Mouse (Mus musculus): Measurements from ENCODE around the gene Hoxa9. TPM values are rescaled to one million over a fixed set of nuclear protein-coding genes. Genes with fewer than 3 reads are reported as not detected.

Hoxa9 gene
- polyA plus RNA-seq, 1 experiment, result not detected

DNA sequence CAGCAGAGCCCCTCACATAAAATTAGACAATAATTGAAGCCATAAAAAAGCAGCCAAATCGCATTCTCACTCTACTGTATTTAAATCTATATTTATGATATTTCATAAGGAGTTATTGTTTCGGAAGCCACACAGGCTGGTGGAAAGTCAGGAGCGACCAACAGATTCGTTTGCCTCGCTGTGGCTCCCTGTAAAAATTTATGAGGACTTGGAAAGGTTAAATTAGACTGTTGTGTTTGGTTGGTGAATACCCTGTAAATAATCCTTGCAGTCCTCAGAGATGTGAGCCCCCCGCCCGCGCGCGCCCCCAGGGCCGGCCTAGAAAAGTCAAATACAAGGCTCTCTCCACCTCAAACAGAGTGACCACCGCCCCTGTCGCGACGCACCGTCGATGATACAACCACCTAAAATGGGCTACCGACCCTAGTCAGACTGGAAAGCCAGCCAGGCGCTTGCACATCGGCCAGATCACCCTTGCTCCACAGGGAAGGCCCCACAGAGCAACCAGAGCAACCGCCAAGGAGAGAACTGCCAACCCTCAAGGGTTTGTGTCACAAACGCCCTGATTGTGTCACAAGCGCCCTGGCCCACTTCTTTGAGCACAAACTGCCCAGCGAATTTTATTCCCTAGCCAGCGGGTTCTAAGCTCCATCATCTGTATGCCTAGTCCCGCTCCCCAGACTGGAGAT is 4.2 kb downstream of the Hoxa9 start:
- 8% methylated on average over 26 of the region's 26 CpGs for WGBS
- H3K4me3 ChIP-seq (replicated peaks; ENCODE audit: extremely low read depth, low read depth, low read length), result no peak overlapping the region
- no peaks in the 10 kb centered on the region; the same call in 1 of the 2 replicates for H3K4me1 ChIP-seq (ENCODE audit: control insufficient read depth, insufficient read depth, low read length)
- DNase-seq, result no peak
- TF ChIP-seq CTCF (IDR thresholded peaks at IDR 0.05; ENCODE audit: insufficient read depth, low read length), result no peak
- no peak for TF ChIP-seq POLR2A (IDR thresholded peaks at IDR 0.05; ENCODE audit: borderline replicate concordance, extremely low read depth, low read depth, low read length)

DNA sequence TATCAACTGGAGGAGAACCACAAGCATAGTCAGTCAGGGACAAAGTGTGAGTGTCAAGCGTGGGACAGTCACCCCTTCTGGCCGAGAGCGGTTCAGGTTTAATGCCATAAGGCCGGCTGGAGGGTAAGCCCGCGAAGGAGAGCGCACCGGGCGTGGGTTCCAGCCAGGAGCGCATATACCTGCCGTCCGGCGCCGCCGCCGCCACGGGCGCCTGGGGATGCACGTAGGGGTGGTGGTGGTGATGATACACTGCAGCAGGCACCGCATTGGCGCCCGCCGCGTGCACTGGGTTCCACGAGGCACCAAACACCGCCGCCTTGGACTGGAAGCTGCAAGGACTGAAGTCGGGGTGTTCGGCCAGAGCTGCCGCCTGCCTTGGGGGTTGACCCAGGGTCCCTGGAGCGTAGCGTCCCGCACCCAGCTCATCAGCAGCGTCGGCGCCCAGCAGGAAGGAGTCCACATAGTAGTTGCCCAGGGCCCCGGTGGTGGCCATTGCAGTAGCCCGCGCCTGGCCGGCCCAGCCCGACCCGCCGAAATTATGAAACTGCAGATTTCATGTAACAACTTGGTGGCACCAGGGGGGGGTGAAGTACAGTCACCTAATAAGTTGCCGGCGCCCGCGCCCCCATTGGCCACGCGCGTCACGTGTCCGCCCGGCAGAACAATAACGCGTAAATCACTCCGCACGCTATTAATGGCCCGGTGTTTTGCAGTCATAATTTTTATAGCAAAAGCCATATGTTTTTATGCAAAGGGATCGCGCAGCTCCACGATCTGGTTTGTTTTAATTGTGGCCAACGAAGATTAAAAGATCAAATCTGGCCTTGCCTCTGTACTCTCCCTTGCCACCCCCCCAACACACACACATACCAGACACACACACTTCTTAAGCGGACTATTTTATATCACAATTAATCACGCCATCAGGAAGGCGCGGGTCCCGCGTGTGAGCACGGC is 5.0 kb downstream of the Hoxa9 start:
- no peak for TF ChIP-seq POLR2A (IDR thresholded peaks at IDR 0.05; ENCODE audit: borderline replicate concordance, extremely low read depth, low read depth, low read length)
- no peak for TF ChIP-seq CTCF (IDR thresholded peaks at IDR 0.05; ENCODE audit: insufficient read depth, low read length)
- DNase-seq, result no peak
- WGBS, result 4% methylated on average over 69 of the region's 69 CpGs
- H3K4me1 ChIP-seq (ENCODE audit: control insufficient read depth, insufficient read depth, low read length), result peaks cover 3% of the 10 kb centered on the region; the same call in 1 of the 2 replicates
- no peak overlapping the region for H3K4me3 ChIP-seq (replicated peaks; ENCODE audit: extremely low read depth, low read depth, low read length)

DNA sequence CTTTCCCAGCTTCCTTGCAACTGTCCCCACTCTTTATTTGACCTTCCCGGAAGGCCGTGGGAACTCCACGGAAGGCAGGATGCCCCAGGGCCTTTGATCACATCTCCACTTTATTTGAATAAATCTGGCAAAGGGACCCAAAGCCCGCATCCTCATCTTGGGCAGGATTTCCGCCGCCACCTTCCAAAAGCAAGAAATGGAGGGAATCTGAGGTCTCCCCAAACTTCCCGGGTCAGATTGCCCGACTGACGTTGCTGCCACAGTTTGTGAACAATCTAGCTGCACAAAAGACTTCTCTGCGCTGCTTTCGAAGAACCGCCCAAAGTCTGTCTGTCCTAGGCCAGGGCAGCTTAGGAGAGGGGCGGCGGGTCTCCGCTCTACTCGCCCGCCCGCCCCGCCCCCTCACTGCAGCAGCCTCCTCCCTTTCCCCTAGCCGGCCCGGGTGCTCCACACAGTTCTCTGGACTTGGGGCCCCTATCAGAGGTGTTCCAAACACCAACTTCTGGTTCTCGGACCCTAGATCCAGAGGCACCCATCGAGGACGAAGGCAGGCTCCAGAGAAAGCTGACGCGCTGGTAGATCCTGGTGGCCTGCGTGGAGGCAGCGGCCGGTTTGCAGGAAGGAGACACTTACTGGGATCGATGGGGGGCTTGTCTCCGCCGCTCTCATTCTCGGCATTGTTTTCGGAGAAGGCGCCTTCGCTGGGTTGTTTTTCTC is 5.8 kb downstream of the Hoxa9 start:
- TF ChIP-seq CTCF (IDR thresholded peaks at IDR 0.05; ENCODE audit: insufficient read depth, low read length) (no peak), POLR2A (IDR thresholded peaks at IDR 0.05; ENCODE audit: borderline replicate concordance, extremely low read depth, low read depth, low read length) (no peak)
- no peak for DNase-seq
- Histone ChIP-seq H3K4me1 (ENCODE audit: control insufficient read depth, insufficient read depth, low read length) (peaks cover 3% of the 10 kb centered on the region; the same call in 1 of the 2 replicates), H3K4me3 (replicated peaks; ENCODE audit: extremely low read depth, low read depth, low read length) (no peak overlapping the region)
- WGBS, result 6% methylated on average over 36 of the region's 36 CpGs

DNA sequence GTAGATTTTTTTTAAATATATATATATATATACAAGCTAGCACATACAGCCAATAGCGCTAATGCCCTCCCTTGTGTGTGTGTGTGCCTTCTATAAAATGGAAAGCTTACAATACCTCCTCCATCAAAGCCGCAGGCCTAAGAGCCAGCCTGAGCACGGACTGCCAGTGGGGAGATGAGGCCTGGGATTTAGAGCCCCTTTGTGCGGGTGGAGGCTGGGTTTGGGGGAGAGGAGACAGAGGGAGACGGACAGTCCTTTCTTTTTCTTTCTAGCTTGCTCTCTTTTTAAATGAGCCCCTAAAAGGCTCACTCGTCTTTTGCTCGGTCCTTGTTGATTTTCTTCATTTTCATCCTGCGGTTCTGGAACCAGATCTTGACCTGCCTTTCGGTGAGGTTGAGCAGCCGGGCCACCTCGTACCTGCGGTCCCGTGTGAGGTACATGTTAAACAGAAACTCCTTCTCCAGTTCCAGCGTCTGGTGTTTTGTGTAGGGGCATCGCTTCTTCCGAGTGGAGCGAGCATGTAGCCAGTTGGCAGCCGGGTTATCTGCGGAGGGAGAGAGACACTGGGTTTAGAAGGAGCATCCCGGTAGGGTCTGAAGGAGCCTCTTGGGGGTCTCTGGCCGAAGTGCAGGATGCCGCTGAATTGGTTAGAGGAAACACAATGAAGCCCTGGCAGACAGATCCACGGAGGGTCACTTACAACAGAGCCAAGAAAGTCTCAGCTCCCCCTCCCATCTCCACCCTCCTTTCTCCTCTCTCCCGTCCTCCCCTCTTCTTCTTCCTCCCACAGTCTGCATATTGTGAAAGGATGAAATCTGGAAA is 6.7 kb downstream of the Hoxa9 start:
- H3K4me1 ChIP-seq (ENCODE audit: control insufficient read depth, insufficient read depth, low read length), result peaks cover 3% of the 10 kb centered on the region; the same call in 1 of the 2 replicates
- DNase-seq, result no peak
- WGBS, result 29% methylated on average over 24 of the region's 24 CpGs
- no peak overlapping the region for H3K4me3 ChIP-seq (replicated peaks; ENCODE audit: extremely low read depth, low read depth, low read length)
- no peak for TF ChIP-seq CTCF (IDR thresholded peaks at IDR 0.05; ENCODE audit: insufficient read depth, low read length)

DNA sequence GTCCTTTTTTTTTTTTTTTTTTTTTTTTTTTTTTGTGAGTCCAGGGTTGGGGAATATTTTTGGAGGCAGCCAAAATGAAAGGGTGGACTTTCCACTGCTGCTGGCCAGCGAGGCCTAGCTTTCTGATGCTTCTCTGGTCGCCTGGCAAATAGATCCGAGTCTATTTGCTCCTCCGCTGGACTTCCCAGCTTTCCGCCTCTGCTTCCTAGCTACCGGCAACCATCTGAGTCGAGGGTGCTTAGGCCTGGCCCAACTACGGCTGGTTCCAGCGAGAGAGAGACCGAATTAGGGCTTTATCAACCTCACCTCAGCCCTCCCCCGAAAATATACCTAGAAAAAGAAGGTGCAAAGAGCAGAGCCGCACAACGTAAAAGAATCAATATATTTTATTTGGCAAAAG is 8.2 kb downstream of the Hoxa9 start:
- TF ChIP-seq POLR2A (IDR thresholded peaks at IDR 0.05; ENCODE audit: borderline replicate concordance, extremely low read depth, low read depth, low read length) (no peak), CTCF (IDR thresholded peaks at IDR 0.05; ENCODE audit: insufficient read depth, low read length) (no peak)
- Histone ChIP-seq H3K4me3 (replicated peaks; ENCODE audit: extremely low read depth, low read depth, low read length) (no peak overlapping the region), H3K4me1 (ENCODE audit: control insufficient read depth, insufficient read depth, low read length) (peaks cover 3% of the 10 kb centered on the region; the same call in 1 of the 2 replicates)
- no peak for DNase-seq
- WGBS, result 65% methylated on average over 13 of the region's 13 CpGs

DNA sequence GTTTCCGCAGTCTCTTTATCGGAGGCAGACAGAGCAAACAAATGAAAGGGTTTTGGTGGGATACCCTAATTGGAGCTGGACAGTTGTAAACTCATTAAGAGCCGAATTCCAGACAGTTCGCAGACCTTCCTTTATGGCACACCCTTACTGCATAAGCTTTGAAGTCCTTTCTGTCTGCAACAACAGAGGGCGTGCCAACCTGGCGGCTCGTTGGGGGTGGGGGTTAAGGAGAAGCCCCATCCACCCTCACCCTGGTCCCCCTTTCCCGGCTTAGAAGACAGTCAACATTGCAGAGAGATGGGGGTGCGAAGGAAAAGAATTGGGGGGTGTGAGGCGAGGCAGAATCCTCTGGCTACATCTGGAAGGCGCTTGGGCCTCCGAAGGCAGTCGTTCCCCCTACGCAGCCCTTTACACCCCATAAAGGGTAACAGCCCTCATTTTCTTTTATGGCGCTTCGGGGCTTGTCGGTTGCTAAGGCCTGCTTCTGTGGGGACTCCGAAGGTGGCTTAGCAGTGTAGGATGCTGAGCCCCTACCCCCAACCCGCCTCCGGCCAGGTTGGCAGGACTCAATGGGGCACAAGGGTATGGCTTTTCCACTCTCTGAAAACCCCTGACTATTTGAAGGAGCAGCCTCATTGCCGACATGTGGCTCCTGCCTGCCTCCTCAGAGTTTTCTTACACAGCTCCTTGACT is 8.8 kb downstream of the Hoxa9 start:
- DNase-seq, result no peak
- Histone ChIP-seq H3K4me3 (replicated peaks; ENCODE audit: extremely low read depth, low read depth, low read length) (no peak overlapping the region), H3K4me1 (ENCODE audit: control insufficient read depth, insufficient read depth, low read length) (peaks cover 3% of the 10 kb centered on the region; the same call in 1 of the 2 replicates)
- 44% methylated on average over 21 of the region's 21 CpGs for WGBS
- TF ChIP-seq POLR2A (IDR thresholded peaks at IDR 0.05; ENCODE audit: borderline replicate concordance, extremely low read depth, low read depth, low read length) (no peak), CTCF (IDR thresholded peaks at IDR 0.05; ENCODE audit: insufficient read depth, low read length) (no peak)

DNA sequence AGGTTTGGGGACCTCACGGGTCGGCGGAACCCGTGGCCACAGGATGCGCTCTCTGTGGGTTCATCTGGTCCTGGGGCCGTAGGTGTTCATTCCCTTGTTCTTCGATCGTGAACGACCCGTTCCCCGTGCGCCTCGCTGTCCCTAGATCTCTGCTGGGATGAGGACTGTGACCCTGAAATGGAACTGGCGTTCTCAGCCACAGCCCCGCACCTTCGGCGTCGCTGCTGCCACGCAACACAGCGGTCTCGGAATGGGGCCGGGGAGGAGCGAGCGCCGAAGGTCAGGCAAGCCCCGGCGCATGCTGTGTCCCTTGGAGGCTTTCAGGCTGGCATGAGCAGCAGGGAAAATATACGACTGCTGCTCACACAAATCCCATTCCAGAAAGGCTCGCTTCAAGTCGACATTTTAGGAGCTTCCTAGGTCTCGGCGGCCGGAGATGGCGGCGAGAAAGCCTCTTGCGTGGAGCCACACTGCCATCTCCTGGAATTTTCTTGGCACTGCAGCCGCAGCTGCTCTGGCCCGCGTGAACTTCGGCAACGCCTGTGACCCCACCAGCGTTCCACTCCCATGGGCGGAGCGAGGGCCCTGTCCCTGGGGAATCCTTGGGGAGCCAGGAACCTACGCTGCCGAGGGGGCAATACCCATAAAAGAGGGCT is 9.4 kb downstream of the Hoxa9 start, which contains the start of gene Hoxa7:
Gene Hoxa7 (minus strand): TSS at position 518 of the 656 bp plus-strand sequence.
- Histone ChIP-seq H3K4me3 (replicated peaks; ENCODE audit: extremely low read depth, low read depth, low read length) (peak within 1 kb of the TSS; percentile 82), H3K4me1 (ENCODE audit: control insufficient read depth, insufficient read depth, low read length) (peaks cover 3% of the 10 kb centered on the region; the same call in 1 of the 2 replicates)
- peak; percentile 86 for DNase-seq
- 3% methylated on average over 46 of the region's 46 CpGs for WGBS
- 0 out of 2 replicates have a peak, but pooled peaks have one; percentile 22 for TF ChIP-seq POLR2A (IDR thresholded peaks at IDR 0.05; ENCODE audit: borderline replicate concordance, extremely low read depth, low read depth, low read length)
- peak; percentile 82 for TF ChIP-seq CTCF (IDR thresholded peaks at IDR 0.05; ENCODE audit: insufficient read depth, low read length)

Data from lung, adult 2 months (tissue).